Mouse (Mus musculus) hindbrain, embryonic 16.5 days (tissue): ENCODE data around the gene Sem1. TPM values are rescaled to one million over a fixed set of nuclear protein-coding genes. Genes with fewer than 3 reads are reported as not detected.

Source experiments
- ATAC-seq: fragments of 200-750 bp; cut with Nextera tagmentation; 2 replicates; pipeline ENCODE4 v1.8.0; 2017; ENCODE audit warnings: moderate TSS enrichment, moderate library complexity
- H3K27ac ChIP-seq: fragments of 300-500 bp; sonication (generic); 2 replicates; pipeline ENCODE4 v1.5.1; 2014; ENCODE audit warnings: low read depth, mild to moderate bottlenecking, control low read depth, low read length, moderate library complexity
- H3K27me3 ChIP-seq: fragments of 300-500 bp; sonication (generic); replicated peaks from 2 replicates; pipeline ENCODE4 v1.6.1; 2014; ENCODE audit warnings: low read length; ENCODE audit not compliant: control insufficient read depth, insufficient read depth
- H3K36me3 ChIP-seq: fragments of 300-500 bp; sonication (generic); 2 replicates; pipeline ENCODE4 v1.6.1; 2014; ENCODE audit warnings: mild to moderate bottlenecking, low read length, moderate library complexity, mixed read lengths; ENCODE audit not compliant: control insufficient read depth, insufficient read depth
- H3K4me1 ChIP-seq: fragments of 300-500 bp; sonication (generic); 2 replicates; pipeline ENCODE4 v1.6.1; 2014; ENCODE audit warnings: low read depth, low read length; ENCODE audit not compliant: control insufficient read depth, insufficient read depth
- H3K4me2 ChIP-seq: fragments of 300-500 bp; sonication (generic); 2 replicates; pipeline ENCODE4 v1.6.1; 2014; ENCODE audit warnings: mild to moderate bottlenecking, low read length, control low read depth, moderate library complexity
- H3K4me3 ChIP-seq: fragments of 300-500 bp; sonication (generic); 2 replicates; pipeline ENCODE4 v1.5.1; 2014; ENCODE audit warnings: mild to moderate bottlenecking, low read length, control low read depth, moderate library complexity
- H3K9ac ChIP-seq: fragments of 300-500 bp; sonication (generic); 2 replicates; pipeline ENCODE4 v1.6.1; 2014; ENCODE audit warnings: low read depth, mild to moderate bottlenecking, control low read depth, low read length, moderate library complexity
- H3K9me3 ChIP-seq: fragments of 300-500 bp; sonication (generic); 2 replicates; pipeline ENCODE4 v1.6.1; 2014; ENCODE audit warnings: mild to moderate bottlenecking, low read length, moderate library complexity; ENCODE audit not compliant: control insufficient read depth
- WGBS: fragments of 180-500 bp; shearing (Covaris S2); extraction: QIAGEN DNeasy Blood & Tissue Kit; methylation state at CpG from one replicate; pipeline ENCODE4 v1.1.7; 2014; 5-methylcytosine and 5-hydroxymethylcytosine counted together
- polyA plus RNA-seq: library from polyadenylated mRNA; unstranded; fragments of >200 nt; fragmentation: Nextera tagmentation; extraction: Ambion mirVana; gene quantifications from 2 replicates; pipeline ENCODE4 v1.2.1, GENCODE M21; 2015

Sem1 gene
- polyA plus RNA-seq, 1 experiment from 2014 or later: 131 TPM

DNA sequence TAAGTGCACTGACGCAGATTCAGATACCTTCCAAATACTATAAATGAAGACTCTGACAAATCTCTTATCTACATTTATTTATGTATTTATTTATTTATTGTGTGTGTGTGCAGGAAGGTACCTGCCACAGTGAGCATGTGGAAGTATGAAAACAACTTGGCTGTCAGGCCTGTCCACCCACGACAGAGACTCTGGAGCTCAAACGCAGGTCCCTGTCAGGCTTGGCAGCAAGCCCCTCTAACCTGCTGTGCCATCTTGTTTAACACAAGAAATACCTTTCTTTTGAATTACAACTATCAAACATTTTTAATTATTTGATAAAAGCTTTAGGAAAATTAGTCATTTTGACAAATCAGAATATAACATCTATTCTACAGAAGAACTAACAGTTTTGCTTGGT, 10.0 kb downstream of the Sem1 start:
- Histone ChIP-seq H3K9me3 (no peaks in the 10 kb centered on the region), H3K27me3 (no peaks in the 10 kb centered on the region), H3K4me3 (no peak overlapping the region), H3K36me3 (no peaks in the 10 kb centered on the region), H3K27ac (no peak overlapping the region), H3K4me2 (no peak overlapping the region), H3K9ac (no peak overlapping the region), H3K4me1 (no peaks in the 10 kb centered on the region)
- 64% methylated on average over 3 of the region's 3 CpGs for WGBS
- ATAC-seq: no peak

DNA sequence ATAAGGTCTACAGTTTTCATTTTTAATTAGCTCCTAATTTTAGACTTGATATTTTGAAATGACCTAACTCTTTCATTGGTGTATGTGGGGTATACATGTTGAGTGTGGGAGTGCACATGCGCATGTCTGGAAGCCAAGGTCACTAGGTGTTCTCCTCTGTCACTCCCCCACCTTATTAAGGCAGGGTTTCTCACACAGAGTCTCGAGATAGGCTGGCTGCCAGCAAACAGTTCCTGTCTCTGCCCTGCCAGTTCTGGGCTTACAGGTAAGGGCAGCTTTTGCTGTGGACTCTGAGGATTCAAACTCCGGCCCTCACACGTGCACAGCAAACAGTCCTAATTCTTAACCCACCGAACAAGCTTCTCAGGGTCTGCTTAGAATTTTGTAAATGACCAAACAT, 14.8 kb downstream of the Sem1 start:
- no peak overlapping the region for H3K4me2 ChIP-seq
- H3K9me3 ChIP-seq: no peaks in the 10 kb centered on the region
- no peaks in the 10 kb centered on the region for H3K27me3 ChIP-seq
- no peak overlapping the region for H3K9ac ChIP-seq
- H3K36me3 ChIP-seq: no peaks in the 10 kb centered on the region
- H3K4me3 ChIP-seq: no peak overlapping the region
- ATAC-seq: no peak
- no peak overlapping the region for H3K27ac ChIP-seq
- 91% methylated on average over 5 of the region's 5 CpGs for WGBS
- H3K4me1 ChIP-seq: no peaks in the 10 kb centered on the region

DNA sequence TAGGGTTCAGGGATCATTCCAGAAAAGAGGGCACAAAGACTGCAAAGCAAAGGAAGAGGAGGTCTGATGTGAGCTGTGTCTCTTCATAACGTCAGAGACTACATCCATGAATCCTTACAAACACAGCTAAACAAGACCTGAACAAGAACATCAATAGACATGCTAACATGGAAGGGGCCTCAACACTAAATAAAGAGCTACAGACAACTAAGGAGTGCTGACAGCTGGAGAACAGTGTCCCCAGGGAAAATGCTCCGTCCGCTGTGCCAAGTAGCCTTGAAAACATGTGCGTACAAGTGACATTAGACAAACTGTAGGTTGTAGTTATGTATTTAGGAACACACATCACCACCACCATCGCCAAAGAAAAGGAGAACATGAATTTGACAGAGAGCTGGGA, 15.7 kb downstream of the Sem1 start:
- Histone ChIP-seq H3K27ac (no peak overlapping the region), H3K36me3 (peaks cover 2% of the 10 kb centered on the region; the same call in 1 of the 2 replicates), H3K9me3 (no peaks in the 10 kb centered on the region), H3K27me3 (no peaks in the 10 kb centered on the region), H3K4me2 (no peak overlapping the region), H3K9ac (no peak overlapping the region), H3K4me1 (no peaks in the 10 kb centered on the region), H3K4me3 (no peak overlapping the region)
- no peak for ATAC-seq
- WGBS: 61% methylated on average over 5 of the region's 5 CpGs

DNA sequence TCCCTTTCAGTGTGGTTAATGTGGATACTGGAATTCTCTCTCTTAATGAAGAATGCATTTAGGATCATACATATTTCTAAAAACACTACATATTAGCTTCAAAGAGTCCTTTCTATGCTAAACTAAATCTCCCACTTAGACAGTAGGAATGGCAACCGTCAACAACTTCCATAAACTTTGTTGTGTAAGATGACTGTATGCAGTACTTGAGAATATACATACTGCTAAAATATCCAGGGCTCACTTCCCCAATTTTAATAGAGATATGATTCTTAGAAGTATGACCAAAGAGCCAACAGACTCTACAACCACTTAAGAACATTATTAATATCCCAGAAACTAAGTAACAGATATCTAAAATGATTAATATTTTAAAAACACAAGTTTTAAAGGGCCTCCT, 20.8 kb downstream of the Sem1 start:
- Histone ChIP-seq H3K27ac (no peak overlapping the region), H3K4me2 (no peak overlapping the region), H3K27me3 (no peaks in the 10 kb centered on the region), H3K4me3 (no peak overlapping the region), H3K9ac (no peak overlapping the region), H3K4me1 (no peaks in the 10 kb centered on the region), H3K36me3 (peaks cover 8% of the 10 kb centered on the region), H3K9me3 (no peaks in the 10 kb centered on the region)
- WGBS: 98% methylated on average over 1 of the region's 1 CpGs
- ATAC-seq: no peak

DNA sequence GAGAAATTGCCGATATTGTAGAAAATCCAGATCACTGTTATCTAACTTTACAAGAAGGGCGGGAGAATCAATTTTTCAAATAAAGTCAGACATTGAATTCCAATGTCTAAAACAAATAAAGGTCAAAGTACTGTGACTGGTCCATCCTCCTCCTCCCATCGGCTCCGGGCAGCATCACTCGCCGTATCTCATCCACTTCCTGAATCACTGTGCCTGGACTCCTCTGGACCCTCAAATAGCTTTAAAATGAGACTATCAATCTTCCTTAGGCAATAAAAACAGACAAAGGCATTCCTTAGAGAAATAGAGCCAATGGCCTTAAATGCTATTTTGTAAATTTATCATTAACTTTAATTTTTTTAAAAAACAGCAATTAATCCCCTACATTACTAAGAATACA, 26.5 kb downstream of the Sem1 start:
- Histone ChIP-seq H3K9me3 (no peaks in the 10 kb centered on the region), H3K27me3 (no peaks in the 10 kb centered on the region), H3K4me1 (no peaks in the 10 kb centered on the region), H3K4me2 (no peak overlapping the region), H3K9ac (no peak overlapping the region), H3K27ac (no peak overlapping the region), H3K4me3 (no peak overlapping the region), H3K36me3 (peaks cover 4% of the 10 kb centered on the region; the same call in 1 of the 2 replicates)
- no peak for ATAC-seq
- WGBS: 76% methylated on average over 6 of the region's 6 CpGs

DNA sequence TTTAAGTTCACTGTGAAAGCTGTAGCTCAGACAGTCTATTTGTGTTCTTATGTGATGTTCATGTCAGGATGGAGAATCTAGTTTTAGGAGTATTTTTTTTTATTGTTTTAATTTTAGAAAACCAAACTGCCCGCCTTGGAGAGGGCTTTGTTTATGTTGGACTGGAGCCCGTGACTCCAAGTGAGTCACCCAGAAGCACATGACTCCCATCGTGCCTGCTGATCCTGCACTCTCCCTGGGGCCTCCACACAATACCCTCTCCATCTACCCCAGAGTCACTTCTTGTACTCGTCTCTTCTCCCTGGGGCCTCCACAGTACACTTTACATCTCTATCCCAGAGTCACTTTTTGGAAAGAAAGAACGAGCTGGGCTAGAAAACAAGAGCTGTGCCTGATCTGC, 30.5 kb downstream of the Sem1 start:
- Histone ChIP-seq H3K36me3 (no peaks in the 10 kb centered on the region), H3K27me3 (no peaks in the 10 kb centered on the region), H3K27ac (no peak overlapping the region), H3K9ac (no peak overlapping the region), H3K4me3 (no peak overlapping the region), H3K4me2 (no peak overlapping the region), H3K9me3 (no peaks in the 10 kb centered on the region), H3K4me1 (no peaks in the 10 kb centered on the region)
- ATAC-seq: no peak
- 69% methylated on average over 5 of the region's 5 CpGs for WGBS

DNA sequence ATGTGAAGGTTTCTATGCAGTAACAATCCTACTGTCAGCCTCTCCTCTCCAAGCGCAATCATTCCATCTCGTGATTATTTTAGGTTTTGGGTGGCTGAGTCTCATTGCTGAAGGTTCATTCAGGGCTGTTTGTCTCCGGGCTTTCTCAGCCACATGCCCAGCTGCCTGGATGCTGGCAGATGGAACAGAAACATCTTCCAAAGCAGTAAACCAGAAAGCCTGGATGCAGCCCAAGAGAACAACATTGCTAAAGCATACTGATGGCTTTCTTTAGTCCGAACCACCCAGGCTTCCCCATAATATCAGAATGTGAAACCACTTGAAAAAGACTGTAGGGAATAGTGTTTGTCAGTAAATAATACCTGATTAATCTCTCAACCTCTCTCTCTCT, 34.2 kb downstream of the Sem1 start:
- Histone ChIP-seq H3K36me3 (no peaks in the 10 kb centered on the region), H3K9ac (no peak overlapping the region), H3K9me3 (no peaks in the 10 kb centered on the region), H3K4me3 (no peak overlapping the region), H3K4me2 (no peak overlapping the region), H3K27ac (no peak overlapping the region), H3K4me1 (no peaks in the 10 kb centered on the region), H3K27me3 (no peaks in the 10 kb centered on the region)
- ATAC-seq: peak; percentile 60; the same call in 1 of the 2 replicates
- 65% methylated on average over 4 of the region's 4 CpGs for WGBS

DNA sequence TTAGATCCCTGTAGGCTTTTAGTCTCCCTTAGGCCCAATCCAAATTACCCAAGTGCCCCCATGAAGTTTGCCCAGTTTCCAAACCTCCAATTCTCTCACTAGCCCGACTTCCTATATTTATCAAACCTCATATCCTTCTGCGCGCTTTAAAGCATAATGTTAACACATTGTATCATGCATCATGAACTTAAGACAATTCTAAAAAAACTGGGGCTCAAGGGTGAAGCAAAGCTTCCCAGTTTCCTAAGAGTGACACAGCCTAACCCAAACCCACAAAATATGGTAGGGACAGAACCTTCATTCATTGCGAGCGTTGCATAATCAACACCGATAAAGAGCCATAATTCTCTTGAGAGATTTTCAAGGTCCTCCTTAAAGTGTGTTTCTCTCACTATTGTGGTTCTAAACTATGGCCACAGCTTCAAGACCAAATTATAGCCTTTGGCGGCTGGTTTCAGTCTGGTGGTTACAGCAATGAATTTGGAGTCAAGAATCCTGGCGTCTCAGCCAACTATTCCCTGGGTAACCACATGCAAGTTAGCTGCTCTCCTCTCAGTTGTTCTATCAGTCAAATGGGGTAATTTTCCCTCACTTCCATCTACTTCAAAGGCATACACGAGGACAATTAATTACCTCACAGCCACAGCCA, 34.7 kb downstream of the Sem1 start:
- Histone ChIP-seq H3K9ac (no peak overlapping the region), H3K27ac (no peak overlapping the region), H3K27me3 (no peaks in the 10 kb centered on the region), H3K4me1 (no peaks in the 10 kb centered on the region), H3K4me2 (no peak overlapping the region), H3K4me3 (no peak overlapping the region), H3K36me3 (no peaks in the 10 kb centered on the region), H3K9me3 (no peaks in the 10 kb centered on the region)
- ATAC-seq: no peak; the same call in 1 of the 2 replicates
- WGBS: 82% methylated on average over 9 of the region's 9 CpGs

DNA sequence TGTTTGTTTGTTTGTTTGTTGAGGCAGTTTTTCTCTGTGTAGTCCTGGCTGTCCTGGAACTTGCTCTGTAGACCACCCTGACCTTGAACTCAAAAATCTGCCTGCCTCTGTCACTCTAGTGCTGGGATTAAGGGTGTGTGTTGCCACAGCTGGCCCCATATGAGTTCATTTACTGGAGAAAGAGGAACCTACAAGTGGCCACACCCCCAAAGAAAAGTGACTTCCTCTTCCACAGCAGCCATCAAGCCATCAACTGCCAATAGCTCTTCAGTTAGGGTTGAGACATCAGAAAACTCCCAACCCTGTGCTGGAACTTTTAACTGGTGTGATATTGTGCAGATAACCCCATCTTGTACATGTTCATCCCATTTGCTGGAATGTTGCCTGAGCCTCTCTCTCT, 36.3 kb downstream of the Sem1 start:
- no peaks in the 10 kb centered on the region for H3K36me3 ChIP-seq
- H3K9me3 ChIP-seq: no peaks in the 10 kb centered on the region
- no peak for ATAC-seq
- H3K27ac ChIP-seq: no peak overlapping the region
- H3K4me2 ChIP-seq: no peak overlapping the region
- no peaks in the 10 kb centered on the region for H3K27me3 ChIP-seq
- H3K9ac ChIP-seq: no peak overlapping the region
- H3K4me1 ChIP-seq: no peaks in the 10 kb centered on the region
- H3K4me3 ChIP-seq: no peak overlapping the region
